Mouse (Mus musculus) G1E (cell line): ENCODE results near the gene Mob2. TPM values are rescaled to one million over a fixed set of nuclear protein-coding genes. Genes with fewer than 3 reads are reported as not detected.
A peak's percentile ranks its signal among the peaks of the same experiment; 100 is the strongest.

Experiments
- ATAC-seq: 2 replicates; pipeline ENCODE4 v1.8.0; 2016; ENCODE audit warnings: mild to moderate bottlenecking; ENCODE audit not compliant: insufficient number of reproducible peaks, poor library complexity, low FRiP score, severe bottlenecking; ENCODE audit errors: extremely low read depth
- DNase-seq: peaks from one replicate; pipeline ENCODE4 v3.0.0; 2012; ENCODE audit warnings: low spot score
- H3K27me3 ChIP-seq: 2 replicates; pipeline ENCODE4 v1.6.1; 2012; ENCODE audit warnings: mild to moderate bottlenecking, low read length, inconsistent platforms; ENCODE audit not compliant: insufficient read depth
- H3K36me3 ChIP-seq: replicated peaks from 2 replicates; pipeline ENCODE3; 2012; ENCODE audit warnings: mild to moderate bottlenecking, inconsistent platforms
- H3K4me1 ChIP-seq: 2 replicates; pipeline ENCODE4 v1.6.1; 2012; ENCODE audit warnings: low read depth, low read length, inconsistent platforms, mixed read lengths; ENCODE audit not compliant: insufficient read depth
- H3K4me3 ChIP-seq: 2 replicates; pipeline ENCODE4 v1.5.1; 2012; ENCODE audit warnings: low read depth, mild to moderate bottlenecking, inconsistent platforms, low read length, moderate library complexity, mixed read lengths
- H3K9me3 ChIP-seq: replicated peaks from 2 replicates; pipeline ENCODE4 v1.6.1; 2012; ENCODE audit warnings: inconsistent platforms
- CTCF ChIP-seq: IDR thresholded peaks from 2 replicates; pipeline ENCODE4 v1.5.1; 2012; ENCODE audit warnings: low read depth, low read length, inconsistent platforms, mixed read lengths
- GATA1 ChIP-seq: IDR thresholded peaks from 2 replicates; pipeline ENCODE4 v1.6.1; 2012; ENCODE audit warnings: borderline replicate concordance, low read length, inconsistent platforms, mixed read lengths
- GATA2 ChIP-seq: IDR thresholded peaks from 2 replicates; pipeline ENCODE4 v1.6.1; 2012; ENCODE audit warnings: low read depth, low read length, inconsistent platforms, borderline replicate concordance
- POLR2AphosphoS5 ChIP-seq: IDR thresholded peaks from 2 replicates; pipeline ENCODE4 v1.6.1; 2012; ENCODE audit warnings: low read depth, low read length, inconsistent platforms; ENCODE audit not compliant: insufficient replicate concordance
- TAL1 ChIP-seq: conservative IDR thresholded peaks from 2 replicates; pipeline ENCODE4 v1.6.1; 2012; ENCODE audit warnings: low read depth, low read length, inconsistent platforms, mixed read lengths
- polyA plus RNA-seq: library from polyadenylated mRNA; stranded (reverse); fragments of >175 nt; gene quantifications from 2 replicates; pipeline ENCODE4 v1.2.3, GENCODE M21; 2012
- total RNA-seq, 2 experiments: library from RNA; stranded (forward) in 1 of 2; stranded (reverse) in 1 of 2; fragments of 200-1000 nt in 1 of 2; fragments of >200 nt in 1 of 2; fragmentation: Nextera tagmentation in 1 of 2; gene quantifications; 2 replicates each; pipeline ENCODE4 v1.2.3; 2014 to 2017

The Mob2 gene
- total and polyA plus RNA-seq, 3 experiments = 23.3 to 36.3 (median 33.9) TPM

- no peak for ATAC-seq
- no peak for DNase-seq
- Histone ChIP-seq H3K27me3 (peaks cover 3% of the 10 kb centered on the region), H3K9me3 (no peaks in the 10 kb centered on the region), H3K4me3 (no peak overlapping the region), H3K36me3 (no peaks in the 10 kb centered on the region), H3K4me1 (no peaks in the 10 kb centered on the region)
- no peak for TF ChIP-seq TAL1
- no peak for TF ChIP-seq GATA2
- no peak for TF ChIP-seq GATA1
- no peak for TF ChIP-seq CTCF
- no peak for TF ChIP-seq POLR2AphosphoS5
Observed at GRCm38 (mm10) chr7:141961491-141961890, 99.4 kb downstream of the Mob2 start.

DNA sequence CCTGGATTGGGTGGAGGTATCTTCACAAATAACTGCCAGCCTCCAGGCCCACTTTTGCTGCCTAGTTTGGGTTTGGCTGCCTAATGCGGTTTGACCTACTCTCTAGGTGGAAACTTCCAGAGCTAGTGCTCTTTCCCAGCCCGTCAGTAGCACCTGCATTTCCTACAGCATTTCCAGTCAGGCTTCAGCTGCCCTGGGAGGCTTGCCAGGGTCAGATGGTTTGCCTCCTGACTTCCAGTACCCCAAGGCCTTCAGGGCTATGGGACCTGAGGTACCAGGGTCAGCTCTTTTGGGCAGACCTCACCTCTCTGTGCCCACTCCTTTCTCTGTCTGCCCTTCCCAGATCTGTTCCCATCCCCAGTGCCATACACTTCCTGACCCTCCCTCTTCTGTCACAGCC lies 99.9 kb downstream of the Mob2 start:
- no peak for ATAC-seq
- H3K36me3 ChIP-seq = no peaks in the 10 kb centered on the region
- H3K9me3 ChIP-seq = no peaks in the 10 kb centered on the region
- H3K27me3 ChIP-seq = peaks cover 6% of the 10 kb centered on the region
- no peak overlapping the region for H3K4me3 ChIP-seq
- H3K4me1 ChIP-seq = no peaks in the 10 kb centered on the region
- no peak for DNase-seq
- TF ChIP-seq GATA1 (no peak), POLR2AphosphoS5 (no peak), TAL1 (no peak), CTCF (no peak), GATA2 (no peak)

DNA sequence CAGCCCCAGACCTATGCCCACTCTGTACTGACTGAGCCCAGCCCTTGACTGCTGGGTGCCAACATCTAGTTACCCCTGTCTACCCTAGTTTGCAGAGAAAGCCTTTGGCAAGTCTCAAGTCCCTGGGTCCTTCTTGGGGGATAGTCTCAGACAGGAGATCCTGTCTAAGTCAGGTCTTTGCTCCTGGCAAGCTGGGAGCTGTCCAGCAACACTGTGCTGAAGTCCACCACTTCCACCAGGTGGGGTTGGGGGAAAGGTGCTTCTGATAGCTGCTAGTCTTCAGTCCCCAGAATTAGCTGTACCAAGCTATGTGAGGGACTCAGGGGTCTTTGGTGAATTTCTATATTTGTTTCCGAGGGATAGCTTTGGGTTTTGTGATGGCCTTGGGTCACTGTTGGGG lies 101.7 kb downstream of the Mob2 start:
- DNase-seq (peak; percentile 32), ATAC-seq (no peak)
- Histone ChIP-seq H3K36me3 (no peaks in the 10 kb centered on the region), H3K4me3 (no peak overlapping the region), H3K9me3 (no peaks in the 10 kb centered on the region), H3K4me1 (no peaks in the 10 kb centered on the region), H3K27me3 (peaks cover 8% of the 10 kb centered on the region; the same call in 1 of the 2 replicates)
- TF ChIP-seq GATA2 = no peak
- no peak for TF ChIP-seq CTCF
- TF ChIP-seq GATA1 = no peak
- TF ChIP-seq POLR2AphosphoS5 = no peak
- no peak for TF ChIP-seq TAL1

Other genes with a start within 250 kb of the Mob2 start
- gene Muc5b, start 222.0 kb downstream of the Mob2 start, total RNA-seq (2014; fragmentation: Nextera tagmentation) = not detected in 2 replicates
- 0.05 and 0.06 TPM in 2 replicates for gene Muc5b, start 222.0 kb downstream of the Mob2 start, total RNA-seq (2017)
- gene Muc5b, start 222.0 kb downstream of the Mob2 start, polyA plus RNA-seq = under 0.01 TPM in 1 of 2 replicates, not detected in the other
- 49.4 and 55.5 TPM in 2 replicates for gene Tollip, start 142.6 kb downstream of the Mob2 start, total RNA-seq (2014; fragmentation: Nextera tagmentation)
- gene Tollip, start 142.6 kb downstream of the Mob2 start, total RNA-seq (2017) = 51.9 and 52.6 TPM in 2 replicates
- 53.6 and 62.7 TPM in 2 replicates for gene Tollip, start 142.6 kb downstream of the Mob2 start, polyA plus RNA-seq
- not detected in 2 replicates for gene Brsk2, start 111.3 kb downstream of the Mob2 start, total RNA-seq (2014; fragmentation: Nextera tagmentation)
- 0.05 TPM in 1 of 2 replicates, not detected in the other for gene Brsk2, start 111.3 kb downstream of the Mob2 start, total RNA-seq (2017)
- gene Brsk2, start 111.3 kb downstream of the Mob2 start, polyA plus RNA-seq = not detected in 2 replicates
- gene Dusp8, start 34.8 kb upstream of the Mob2 start, total RNA-seq (2014; fragmentation: Nextera tagmentation) = 2.0 TPM in 1 of 2 replicates, not detected in the other
- 0.06 and 0.11 TPM in 2 replicates for gene Dusp8, start 34.8 kb upstream of the Mob2 start, total RNA-seq (2017)
- gene Dusp8, start 34.8 kb upstream of the Mob2 start, polyA plus RNA-seq = 0.01 TPM in 1 of 2 replicates, not detected in the other
- gene Gm45618, start 59.7 kb upstream of the Mob2 start, total RNA-seq (2014; fragmentation: Nextera tagmentation) = not detected in 2 replicates
- not detected in 2 replicates for gene Gm45618, start 59.7 kb upstream of the Mob2 start, total RNA-seq (2017)
- not detected in 2 replicates for gene Gm45618, start 59.7 kb upstream of the Mob2 start, polyA plus RNA-seq
- not detected in 2 replicates for gene Gm39115, start 75.0 kb upstream of the Mob2 start, total RNA-seq (2014; fragmentation: Nextera tagmentation)
- gene Gm39115, start 75.0 kb upstream of the Mob2 start, total RNA-seq (2017) = not detected in 2 replicates
- gene Gm39115, start 75.0 kb upstream of the Mob2 start, polyA plus RNA-seq = not detected in 2 replicates
- not detected in 2 replicates for gene Gm45337, start 83.5 kb upstream of the Mob2 start, total RNA-seq (2014; fragmentation: Nextera tagmentation)
- not detected in 2 replicates for gene Gm45337, start 83.5 kb upstream of the Mob2 start, total RNA-seq (2017)
- gene Gm45337, start 83.5 kb upstream of the Mob2 start, polyA plus RNA-seq = not detected in 2 replicates
- gene Gm29735, start 96.0 kb upstream of the Mob2 start, total RNA-seq (2014; fragmentation: Nextera tagmentation) = not detected in 2 replicates
- not detected in 2 replicates for gene Gm29735, start 96.0 kb upstream of the Mob2 start, total RNA-seq (2017)
- not detected in 2 replicates for gene Gm29735, start 96.0 kb upstream of the Mob2 start, polyA plus RNA-seq
- gene Gm4553, start 104.7 kb upstream of the Mob2 start, total RNA-seq (2014; fragmentation: Nextera tagmentation) = not detected in 2 replicates
- gene Gm4553, start 104.7 kb upstream of the Mob2 start, total RNA-seq (2017) = not detected in 2 replicates
- not detected in 2 replicates for gene Gm4553, start 104.7 kb upstream of the Mob2 start, polyA plus RNA-seq
- not detected in 2 replicates for gene Krtap5-2, start 114.9 kb upstream of the Mob2 start, total RNA-seq (2014; fragmentation: Nextera tagmentation)
- 0.12 TPM in 1 of 2 replicates, not detected in the other for gene Krtap5-2, start 114.9 kb upstream of the Mob2 start, total RNA-seq (2017)
- gene Krtap5-2, start 114.9 kb upstream of the Mob2 start, polyA plus RNA-seq = not detected in 2 replicates
- not detected in 2 replicates for gene Gm10153, start 129.3 kb upstream of the Mob2 start, total RNA-seq (2014; fragmentation: Nextera tagmentation)
- not detected in 2 replicates for gene Gm10153, start 129.3 kb upstream of the Mob2 start, total RNA-seq (2017)
- not detected in 2 replicates for gene Gm10153, start 129.3 kb upstream of the Mob2 start, polyA plus RNA-seq
- not detected in 2 replicates for gene Krtap5-3, start 140.3 kb upstream of the Mob2 start, total RNA-seq (2014; fragmentation: Nextera tagmentation)
- gene Krtap5-3, start 140.3 kb upstream of the Mob2 start, total RNA-seq (2017) = not detected in 2 replicates
- not detected in 2 replicates for gene Krtap5-3, start 140.3 kb upstream of the Mob2 start, polyA plus RNA-seq
- gene Gm7579, start 150.8 kb upstream of the Mob2 start, total RNA-seq (2014; fragmentation: Nextera tagmentation) = not detected in 2 replicates
- not detected in 2 replicates for gene Gm7579, start 150.8 kb upstream of the Mob2 start, total RNA-seq (2017)
- not detected in 2 replicates for gene Gm7579, start 150.8 kb upstream of the Mob2 start, polyA plus RNA-seq
- not detected in 2 replicates for gene Krtap5-5, start 168.9 kb upstream of the Mob2 start, total RNA-seq (2014; fragmentation: Nextera tagmentation)
- not detected in 2 replicates for gene Krtap5-5, start 168.9 kb upstream of the Mob2 start, total RNA-seq (2017)
- gene Krtap5-5, start 168.9 kb upstream of the Mob2 start, polyA plus RNA-seq = not detected in 2 replicates
- gene Gm40460, start 180.0 kb upstream of the Mob2 start, total RNA-seq (2014; fragmentation: Nextera tagmentation) = not detected in 2 replicates
- not detected in 2 replicates for gene Gm40460, start 180.0 kb upstream of the Mob2 start, total RNA-seq (2017)
- gene Gm40460, start 180.0 kb upstream of the Mob2 start, polyA plus RNA-seq = not detected in 2 replicates
- not detected in 2 replicates for gene Gm2431, start 197.3 kb upstream of the Mob2 start, total RNA-seq (2014; fragmentation: Nextera tagmentation)
- gene Gm2431, start 197.3 kb upstream of the Mob2 start, total RNA-seq (2017) = not detected in 2 replicates
- gene Gm2431, start 197.3 kb upstream of the Mob2 start, polyA plus RNA-seq = not detected in 2 replicates
- not detected in 2 replicates for gene Gm4559, start 213.3 kb upstream of the Mob2 start, total RNA-seq (2014; fragmentation: Nextera tagmentation)
- not detected in 2 replicates for gene Gm4559, start 213.3 kb upstream of the Mob2 start, total RNA-seq (2017)
- gene Gm4559, start 213.3 kb upstream of the Mob2 start, polyA plus RNA-seq = not detected in 2 replicates
- not detected in 2 replicates for gene Krtap5-1, start 236.1 kb upstream of the Mob2 start, total RNA-seq (2014; fragmentation: Nextera tagmentation)
- gene Krtap5-1, start 236.1 kb upstream of the Mob2 start, total RNA-seq (2017) = not detected in 2 replicates
- gene Krtap5-1, start 236.1 kb upstream of the Mob2 start, polyA plus RNA-seq = not detected in 2 replicates
- gene Krtap5-4, start 242.5 kb upstream of the Mob2 start, total RNA-seq (2014; fragmentation: Nextera tagmentation) = not detected in 2 replicates
- gene Krtap5-4, start 242.5 kb upstream of the Mob2 start, total RNA-seq (2017) = not detected in 2 replicates
- gene Krtap5-4, start 242.5 kb upstream of the Mob2 start, polyA plus RNA-seq = not detected in 2 replicates